Mouse (Mus musculus): ENCODE data around the gene Pbx1.

DNA sequence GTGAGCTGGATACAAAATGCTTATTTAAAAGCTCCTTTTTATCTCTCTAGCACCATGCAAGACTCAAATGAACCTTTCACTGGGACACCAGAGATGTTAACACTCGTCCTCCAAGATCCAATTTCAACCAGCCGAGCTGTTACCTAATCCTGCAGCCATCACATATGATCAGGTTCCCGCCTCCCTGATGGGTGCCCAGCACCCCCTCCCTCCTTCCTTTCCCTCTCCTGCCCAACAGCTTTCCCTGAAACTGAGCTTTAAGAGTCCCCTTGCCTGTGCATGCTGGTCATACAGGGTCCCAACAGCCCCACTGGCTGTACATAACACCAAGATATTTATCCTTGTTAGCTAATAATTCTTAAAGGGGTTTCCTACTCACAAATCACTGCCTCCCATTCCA lies 218.5 kb downstream of the Pbx1 start:
- TF ChIP-seq CTCF (IDR thresholded peaks at IDR 0.05; ENCODE audit: borderline replicate concordance, extremely low read depth, insufficient read depth, insufficient read length), result no peak
- no peak for TF ChIP-seq POLR2A (IDR thresholded peaks at IDR 0.05; ENCODE audit: borderline replicate concordance, extremely low read depth, insufficient read depth, insufficient read length, poor library complexity, severe bottlenecking)

Data from brain, embryonic 14.5 days (tissue).